Mouse (Mus musculus) heart, adult 18-20 months (tissue): ENCODE data around the gene Dusp14. TPM values are rescaled to one million over a fixed set of nuclear protein-coding genes. Genes with fewer than 3 reads are reported as not detected.

Experiments used
- DNase-seq, 2 experiments: peaks; one replicate each; pipeline ENCODE4 v3.0.0; 2021 to 2022; ENCODE audit warnings: mixed read lengths in 1 of 2
- total RNA-seq, 2 experiments: library from RNA; stranded (reverse); gene quantifications; 2 replicates each; pipeline ENCODE4 v1.2.3; 2021

Dusp14 gene
- total RNA-seq, 2 experiments from 2014 or later: 0.44 TPM; not detected in 1

DNA sequence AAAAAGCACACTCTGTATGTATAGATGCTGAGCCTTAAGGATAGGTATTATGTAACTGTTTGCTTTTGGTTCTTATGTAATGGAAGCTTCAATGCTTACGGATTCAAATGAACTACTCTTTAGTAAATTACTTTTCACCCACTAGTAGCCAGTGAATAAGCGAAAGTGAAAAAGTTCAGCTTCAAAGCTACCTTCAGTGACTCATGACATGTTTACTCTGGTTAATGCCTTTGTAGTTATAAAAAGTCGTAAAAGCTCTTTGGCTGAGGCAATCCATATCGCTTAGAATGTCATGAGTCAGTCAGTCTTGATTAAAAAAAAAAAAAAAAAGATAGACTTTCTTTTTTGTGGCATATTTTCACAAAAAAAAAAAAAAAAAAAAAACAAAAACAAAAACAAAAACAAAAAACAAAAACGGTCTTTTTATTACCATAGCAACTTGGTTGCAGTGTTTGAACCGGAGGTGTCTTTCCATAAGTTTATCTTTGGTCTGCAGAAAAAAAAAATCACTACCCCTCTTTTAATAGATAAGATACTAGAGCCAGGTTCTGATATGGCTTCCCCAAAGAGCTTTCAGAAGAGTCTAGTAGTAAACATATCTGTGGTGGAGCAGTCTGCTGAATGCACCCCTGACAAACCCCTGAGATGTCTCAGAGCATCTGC lies 52.8 kb downstream of the Dusp14 start:
- DNase-seq: no peak

DNA sequence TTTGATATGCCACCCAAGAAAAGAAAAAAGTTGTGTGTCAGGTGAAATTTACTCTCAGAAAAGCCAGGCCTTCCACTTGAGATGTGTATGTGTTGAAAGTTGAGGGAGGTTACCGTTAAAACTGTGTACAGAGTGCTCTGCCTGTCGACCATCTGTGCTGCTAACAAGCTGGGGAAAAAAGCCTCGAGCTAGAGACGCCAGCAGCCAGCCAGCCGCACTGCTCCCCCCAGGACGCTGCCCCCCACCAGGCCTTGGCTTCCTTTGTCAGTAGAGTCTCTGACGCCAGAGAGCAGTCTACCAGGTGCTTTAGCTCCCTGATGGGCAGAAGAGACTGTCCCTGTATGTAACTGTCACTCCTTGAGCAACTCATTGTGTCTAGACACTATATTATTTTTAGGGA lies 56.0 kb downstream of the Dusp14 start:
- no peak for DNase-seq

DNA sequence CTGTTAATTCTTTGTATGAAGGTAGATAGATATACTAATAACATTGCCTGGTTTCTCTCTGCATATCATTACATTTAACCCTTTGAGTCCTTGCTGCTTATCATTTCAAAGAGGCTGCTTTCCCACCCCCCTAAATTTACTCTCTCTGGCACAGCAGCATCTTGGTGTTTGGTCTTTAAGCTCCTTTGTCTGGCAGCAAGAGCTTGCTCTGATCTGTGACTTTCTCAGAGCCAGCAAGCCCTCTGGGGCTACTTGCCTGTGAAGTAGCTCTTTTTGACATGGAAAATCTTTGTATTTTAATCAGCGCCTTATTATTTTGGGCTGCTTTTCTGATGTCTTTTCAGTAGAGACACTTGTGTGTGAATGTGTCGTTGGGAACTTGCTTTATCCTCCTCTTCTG lies 57.5 kb downstream of the Dusp14 start:
- DNase-seq: no peak

DNA sequence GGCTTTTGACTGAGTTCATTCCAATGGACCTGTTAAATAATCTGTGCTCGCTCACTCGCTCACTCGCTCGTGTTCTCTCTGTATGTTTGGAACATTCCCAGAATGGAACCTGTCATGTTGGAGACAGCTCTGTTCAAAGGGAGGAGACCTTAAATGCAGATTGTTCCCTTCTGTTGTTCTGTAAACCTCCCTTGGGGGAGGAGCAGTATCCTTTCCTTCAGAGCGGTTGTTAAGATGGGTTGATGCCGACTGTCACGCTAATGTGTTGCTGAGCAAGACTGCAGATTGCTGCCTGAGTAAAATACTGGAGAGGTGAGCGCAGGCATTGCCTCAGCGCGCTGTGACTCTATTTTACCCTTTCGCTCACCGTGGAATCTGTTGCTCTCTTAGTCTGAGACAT lies 58.0 kb downstream of the Dusp14 start:
- DNase-seq: no peak

DNA sequence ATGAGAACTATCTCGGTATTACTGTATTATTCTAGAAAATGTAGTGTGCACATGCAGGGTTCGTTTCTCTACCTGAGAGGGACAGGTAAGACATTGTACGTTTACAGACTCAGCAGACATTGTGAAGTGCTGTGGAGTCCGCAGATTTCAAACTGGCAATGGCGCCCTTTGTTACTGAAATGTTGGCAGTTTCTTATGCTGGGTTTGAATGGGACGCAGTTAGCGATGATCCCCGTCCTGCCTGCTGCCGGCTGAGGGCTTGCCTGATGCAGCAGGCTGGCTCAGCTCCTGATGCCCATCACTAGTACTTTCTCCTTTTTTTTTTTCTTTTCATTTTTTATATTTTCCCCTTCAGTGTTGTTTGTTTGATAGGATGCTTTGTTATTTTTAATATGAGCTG lies 58.6 kb downstream of the Dusp14 start:
- no peak for DNase-seq

DNA sequence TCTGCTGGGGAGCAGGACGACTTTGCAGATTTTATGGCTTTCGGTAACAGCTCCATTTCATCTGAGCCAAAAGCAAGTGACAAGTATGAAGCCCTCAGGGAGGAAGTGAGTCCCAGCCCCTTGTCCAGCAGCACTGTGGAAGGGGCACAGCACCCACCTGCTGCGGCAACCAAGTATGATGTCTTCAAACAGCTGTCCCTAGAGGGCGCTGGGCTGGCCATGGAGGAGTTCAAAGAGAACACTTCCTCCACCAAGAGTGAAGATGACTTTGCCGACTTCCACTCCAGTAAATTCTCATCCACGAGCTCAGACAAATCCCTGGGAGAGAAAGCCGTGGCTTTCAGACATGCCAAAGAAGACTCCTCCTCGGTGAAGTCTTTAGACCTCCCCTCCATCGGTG lies 60.1 kb downstream of the Dusp14 start:
- no peak for DNase-seq

DNA sequence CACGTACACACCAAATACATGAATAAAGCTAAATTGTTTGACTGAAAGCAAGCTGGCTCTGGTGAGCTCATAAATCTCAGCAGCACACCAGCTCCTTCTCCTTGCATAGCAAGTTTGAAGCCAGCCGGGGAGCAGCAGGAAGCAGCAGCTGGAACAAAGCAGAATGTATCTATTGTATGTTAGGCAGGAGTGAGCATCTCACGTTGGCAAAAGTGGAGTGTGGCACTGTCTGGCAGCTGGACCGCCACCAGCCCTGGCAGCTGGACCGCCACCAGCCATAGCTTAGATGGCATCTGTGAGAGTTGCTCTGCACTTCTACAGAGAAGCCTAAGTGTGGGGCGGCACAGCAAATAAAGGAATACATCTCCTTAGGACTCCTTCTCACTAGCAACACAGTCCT lies 65.1 kb downstream of the Dusp14 start:
- no peak for DNase-seq

DNA sequence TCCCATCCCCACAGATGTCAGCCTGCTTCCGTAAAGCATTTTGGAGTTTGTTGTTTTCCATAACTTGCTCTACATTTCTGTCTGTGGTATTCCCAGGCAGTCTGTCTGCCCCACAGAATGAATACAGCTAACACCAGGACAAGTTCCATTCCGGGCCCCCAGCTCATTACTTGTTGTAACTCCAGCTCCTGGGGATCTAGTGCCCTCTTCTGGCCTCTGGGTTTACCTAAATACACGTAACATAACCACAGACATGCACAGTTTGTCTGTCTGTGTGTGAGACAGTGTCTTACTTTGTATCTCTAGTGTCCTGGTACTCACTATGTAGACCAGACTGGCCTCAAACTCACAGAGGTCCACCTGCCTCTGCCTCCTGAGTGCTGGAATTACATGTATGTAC lies 67.8 kb downstream of the Dusp14 start:
- DNase-seq: no peak

DNA sequence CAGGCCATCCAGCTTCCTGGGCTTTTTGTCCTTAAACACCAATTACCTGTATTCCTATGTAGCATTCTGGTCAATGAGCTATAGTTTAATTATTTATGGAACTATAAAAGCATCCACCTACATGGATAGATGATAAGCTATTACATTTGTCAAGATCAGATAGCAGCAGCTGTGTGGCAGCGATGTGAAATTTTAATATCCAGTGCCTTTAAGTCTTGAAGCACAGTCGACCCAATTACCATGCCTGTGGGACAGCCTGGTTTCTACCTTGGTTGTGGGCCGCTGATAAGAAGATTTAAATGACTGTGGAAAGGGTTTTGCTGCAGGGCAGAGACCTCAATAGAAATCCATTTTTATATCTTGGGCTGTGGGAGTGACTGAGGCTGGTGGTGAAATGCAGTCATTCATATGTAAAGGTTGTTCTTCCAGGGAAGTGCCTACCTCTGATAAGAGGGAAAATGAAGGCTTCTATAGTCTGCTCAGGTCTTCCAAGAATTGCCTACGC lies 69.6 kb downstream of the Dusp14 start:
- DNase-seq: no peak

DNA sequence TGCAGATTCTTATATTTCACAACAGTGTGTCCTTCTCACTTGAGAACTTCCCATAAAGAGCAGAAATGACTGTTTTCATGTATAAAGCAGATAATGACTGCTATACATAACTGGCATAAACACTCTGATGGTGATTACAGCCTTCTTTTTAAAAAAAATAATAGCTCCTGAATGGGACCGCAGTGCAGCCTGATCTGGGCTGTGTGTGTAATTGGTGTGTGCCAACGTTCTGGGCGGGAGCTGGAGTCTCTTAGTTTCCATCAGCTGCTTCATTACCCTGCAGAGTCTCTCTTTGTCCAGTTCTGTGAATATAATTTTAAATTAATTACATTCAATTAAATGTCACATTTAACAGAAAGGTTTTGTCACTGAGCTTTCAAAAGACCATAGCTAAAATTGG lies 70.1 kb downstream of the Dusp14 start:
- no peak for DNase-seq

Other genes with a start within 250 kb of the Dusp14 start
- under 1 TPM in 1 of 2 experiments, not detected in 1; 0.21 TPM for gene Hnf1b, start 219.2 kb downstream of the Dusp14 start, total RNA-seq
- 10 to 100 TPM; 10.2 to 10.3 TPM for gene Ddx52, start 127.2 kb downstream of the Dusp14 start, total RNA-seq
- gene Synrg, start 104.8 kb downstream of the Dusp14 start, total RNA-seq: 10 to 100 TPM; 26.7 to 31.0 TPM
- 1 to 10 TPM; 6.6 to 8.3 TPM for gene Tada2a, start 60.3 kb upstream of the Dusp14 start, total RNA-seq
- 10 to 100 TPM; 22.9 to 70.7 TPM for gene Acaca, start 60.4 kb upstream of the Dusp14 start, total RNA-seq
- not detected for gene Gm11437, start 98.2 kb upstream of the Dusp14 start, total RNA-seq